Mouse (Mus musculus): ENCODE data around the gene Slc6a16. TPM values are rescaled to one million over a fixed set of nuclear protein-coding genes. Genes with fewer than 3 reads are reported as not detected.

Slc6a16 gene
- polyA plus RNA-seq, 1 experiment from 2014 or later: 0.18 TPM

DNA sequence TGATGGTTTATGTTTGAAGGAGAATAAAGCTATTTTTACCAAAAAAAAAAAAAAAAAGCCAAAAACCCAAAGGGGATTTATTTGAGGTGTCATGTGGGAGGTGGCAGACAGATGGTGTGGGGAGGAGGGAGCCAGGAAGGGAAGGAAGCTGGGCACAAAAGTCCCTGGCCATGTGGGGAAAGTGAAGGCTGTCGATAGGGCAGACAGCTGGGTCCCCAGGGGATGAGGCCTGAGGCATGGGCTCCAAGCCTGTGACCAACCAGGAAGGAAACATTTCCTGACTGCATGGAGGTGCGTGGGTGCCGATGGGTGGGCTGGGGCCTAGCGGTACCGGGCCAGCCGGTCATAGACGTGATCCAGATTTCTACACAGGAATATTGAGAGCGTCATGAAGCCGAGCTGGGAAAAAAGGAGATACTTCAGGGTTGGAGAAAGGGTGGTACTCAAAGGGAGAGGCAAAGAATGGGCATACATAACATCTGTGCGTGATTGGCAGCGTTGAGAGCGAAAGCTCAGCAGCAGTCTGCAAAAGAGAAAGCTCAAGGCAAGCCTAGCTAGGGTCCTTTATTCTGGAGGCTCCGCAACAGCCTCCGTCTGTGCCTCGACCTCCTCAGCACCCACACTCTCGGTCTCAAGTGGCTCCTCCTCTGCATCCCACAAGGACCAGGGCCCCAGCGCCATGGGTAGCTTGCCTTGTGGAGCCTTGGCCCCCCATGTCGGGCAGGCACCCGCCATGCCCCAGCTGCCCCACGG lies 7.1 kb upstream of the Slc6a16 start:
- DNase-seq (ENCODE audit: low spot score) (no peak), ATAC-seq (replicated peaks; ENCODE audit: low FRiP score, low read depth) (no peak)
- H3K27ac ChIP-seq: no peak overlapping the region
- peak overlapping the region; percentile 18; the same call in 1 of the 2 replicates for H3K9ac ChIP-seq (ENCODE audit: low read depth, low read length)
- H3K4me2 ChIP-seq (ENCODE audit: low read length): peak overlapping the region; percentile 57
- H3K27me3 ChIP-seq (ENCODE audit: insufficient read depth, low read length): no peaks in the 10 kb centered on the region
- no peak for TF ChIP-seq CTCF (IDR thresholded peaks at IDR 0.05; ENCODE audit: low read depth)
- no peaks in the 10 kb centered on the region for H3K9me3 ChIP-seq (replicated peaks; ENCODE audit: low read length)
- H3K36me3 ChIP-seq (ENCODE audit: insufficient read depth, low read length): peaks cover 28% of the 10 kb centered on the region
- peaks cover 12% of the 10 kb centered on the region for H3K4me1 ChIP-seq (replicated peaks; ENCODE audit: insufficient read depth, low read length)
- H3K4me3 ChIP-seq (replicated peaks; ENCODE audit: low read depth, low read length): no peak overlapping the region
- WGBS: 35% methylated on average over 20 of the region's 20 CpGs

DNA sequence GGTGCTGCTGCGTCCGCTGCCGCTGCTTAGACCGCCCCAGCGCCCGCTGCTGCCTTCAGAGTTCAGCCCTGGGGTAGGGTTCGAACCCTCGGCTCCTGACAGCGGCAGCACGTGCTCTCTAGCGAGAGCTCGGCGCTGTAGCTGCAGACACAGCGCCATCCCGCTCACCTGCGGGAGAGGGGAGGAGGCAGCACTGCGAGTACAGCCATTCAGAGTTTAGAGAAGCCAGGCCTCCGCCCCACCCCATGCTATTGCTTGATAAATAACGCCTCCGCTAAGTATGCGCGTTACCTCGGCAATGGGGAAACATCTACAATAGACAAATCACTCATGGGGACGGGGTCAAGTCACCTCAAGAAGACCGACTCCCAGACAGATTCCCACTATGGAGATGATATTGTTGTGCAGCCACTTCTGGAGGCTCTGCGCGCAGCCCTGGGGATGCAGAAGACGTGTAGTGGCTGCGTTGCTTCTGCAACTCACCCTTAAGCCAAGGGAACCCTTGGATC lies 6.5 kb upstream of the Slc6a16 start:
- H3K9me3 ChIP-seq (replicated peaks; ENCODE audit: low read length): no peaks in the 10 kb centered on the region
- H3K4me1 ChIP-seq (replicated peaks; ENCODE audit: insufficient read depth, low read length): peaks cover 12% of the 10 kb centered on the region
- H3K9ac ChIP-seq (ENCODE audit: low read depth, low read length): 0 out of 2 replicates have a peak overlapping the region, but pooled peaks have one; percentile 18
- TF ChIP-seq CTCF (IDR thresholded peaks at IDR 0.05; ENCODE audit: low read depth): no peak
- H3K36me3 ChIP-seq (ENCODE audit: insufficient read depth, low read length): peaks cover 22% of the 10 kb centered on the region
- H3K27ac ChIP-seq: no peak overlapping the region
- DNase-seq (ENCODE audit: low spot score): peak; percentile 39
- WGBS: 17% methylated on average over 29 of the region's 29 CpGs
- H3K27me3 ChIP-seq (ENCODE audit: insufficient read depth, low read length): no peaks in the 10 kb centered on the region
- peak overlapping the region; percentile 57 for H3K4me2 ChIP-seq (ENCODE audit: low read length)
- peak overlapping the region; percentile 20; the same call in 1 of the 2 replicates for H3K4me3 ChIP-seq (replicated peaks; ENCODE audit: low read depth, low read length)
- no peak; the same call in 1 of the 2 replicates for ATAC-seq (replicated peaks; ENCODE audit: low FRiP score, low read depth)

- Histone ChIP-seq H3K36me3 (ENCODE audit: insufficient read depth, low read length) (peaks cover 17% of the 10 kb centered on the region), H3K27me3 (ENCODE audit: insufficient read depth, low read length) (no peaks in the 10 kb centered on the region), H3K4me3 (replicated peaks; ENCODE audit: low read depth, low read length) (peak overlapping the region; percentile 20; the same call in 1 of the 2 replicates), H3K4me2 (ENCODE audit: low read length) (peak overlapping the region; percentile 57), H3K4me1 (replicated peaks; ENCODE audit: insufficient read depth, low read length) (peaks cover 12% of the 10 kb centered on the region), H3K9ac (ENCODE audit: low read depth, low read length) (0 out of 2 replicates have a peak overlapping the region, but pooled peaks have one; percentile 25), H3K27ac (no peak overlapping the region), H3K9me3 (replicated peaks; ENCODE audit: low read length) (no peaks in the 10 kb centered on the region)
- ATAC-seq (replicated peaks; ENCODE audit: low FRiP score, low read depth) (peak; percentile 82), DNase-seq (ENCODE audit: low spot score) (peak; percentile 94)
- TF ChIP-seq CTCF (IDR thresholded peaks at IDR 0.05; ENCODE audit: low read depth): peak; percentile 18; the same call in 1 of the 2 replicates
- whole genome bisulfite sequencing: 6% methylated on average over 21 of the region's 21 CpGs
These were observed 5.8 kb upstream of the Slc6a16 start for GRCm38 (mm10) chr7:45234922-45235571.

DNA sequence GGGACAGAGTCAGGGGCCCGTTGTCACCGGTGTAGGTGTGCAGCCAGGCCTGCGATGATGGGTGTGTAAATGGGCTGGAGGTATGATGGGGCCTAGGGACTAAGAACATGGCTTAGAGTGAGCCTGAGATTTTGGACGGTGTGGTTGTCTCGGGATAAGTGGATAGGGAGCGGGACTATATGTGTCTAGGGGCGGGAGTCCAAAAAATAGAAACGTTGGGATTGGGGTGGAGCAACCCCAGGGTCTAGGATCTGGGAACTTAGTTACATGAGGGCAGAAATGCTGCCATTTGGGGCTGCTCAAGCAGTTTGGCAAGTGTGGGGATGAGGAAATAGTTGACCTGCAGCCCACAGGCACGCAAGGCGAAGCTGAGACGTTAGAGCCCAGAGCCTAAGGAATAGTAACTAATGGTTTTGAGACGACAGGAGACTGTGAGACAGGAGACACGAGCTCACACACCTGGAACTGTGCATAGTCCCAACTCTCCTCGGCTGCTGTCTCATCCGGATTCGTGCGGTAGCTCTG lies 5.2 kb upstream of the Slc6a16 start:
- 37% methylated on average over 17 of the region's 17 CpGs for WGBS
- DNase-seq (ENCODE audit: low spot score): peak; percentile 14
- Histone ChIP-seq H3K9ac (ENCODE audit: low read depth, low read length) (0 out of 2 replicates have a peak overlapping the region, but pooled peaks have one; percentile 25), H3K4me2 (ENCODE audit: low read length) (peak overlapping the region; percentile 57), H3K4me3 (replicated peaks; ENCODE audit: low read depth, low read length) (peak overlapping the region; percentile 20; the same call in 1 of the 2 replicates), H3K9me3 (replicated peaks; ENCODE audit: low read length) (no peaks in the 10 kb centered on the region), H3K4me1 (replicated peaks; ENCODE audit: insufficient read depth, low read length) (peaks cover 15% of the 10 kb centered on the region), H3K27ac (no peak overlapping the region), H3K27me3 (ENCODE audit: insufficient read depth, low read length) (no peaks in the 10 kb centered on the region), H3K36me3 (ENCODE audit: insufficient read depth, low read length) (peaks cover 17% of the 10 kb centered on the region)
- TF ChIP-seq CTCF (IDR thresholded peaks at IDR 0.05; ENCODE audit: low read depth): no peak
- 0 out of 2 replicates have a peak, but pooled peaks have one; percentile 1 for ATAC-seq (replicated peaks; ENCODE audit: low FRiP score, low read depth)

GRCm38 (mm10) chr7:45237747-45238699 lies 2.9 kb upstream of the Slc6a16 start:
- H3K27ac ChIP-seq: no peak overlapping the region
- no peaks in the 10 kb centered on the region for H3K9me3 ChIP-seq (replicated peaks; ENCODE audit: low read length)

More at GRCm38 (mm10) chr7:45237747-45238699, 2.9 kb upstream of the Slc6a16 start:
- TF ChIP-seq CTCF (IDR thresholded peaks at IDR 0.05; ENCODE audit: low read depth): no peak
- 74% methylated on average over 17 of the region's 17 CpGs for WGBS
- Histone ChIP-seq H3K27me3 (ENCODE audit: insufficient read depth, low read length) (no peaks in the 10 kb centered on the region), H3K4me2 (ENCODE audit: low read length) (no peak overlapping the region), H3K36me3 (ENCODE audit: insufficient read depth, low read length) (no peaks in the 10 kb centered on the region; the same call in 1 of the 2 replicates), H3K4me1 (replicated peaks; ENCODE audit: insufficient read depth, low read length) (peaks cover 15% of the 10 kb centered on the region), H3K4me3 (replicated peaks; ENCODE audit: low read depth, low read length) (no peak overlapping the region), H3K9ac (ENCODE audit: low read depth, low read length) (no peak overlapping the region)
- ATAC-seq (replicated peaks; ENCODE audit: low FRiP score, low read depth) (no peak), DNase-seq (ENCODE audit: low spot score) (no peak)
